Mouse (Mus musculus): ENCODE results near the gene Egln3. TPM values are rescaled to one million over a fixed set of nuclear protein-coding genes. Genes with fewer than 3 reads are reported as not detected.

Egln3 gene
- polyA plus RNA-seq, 1 experiment from 2014 or later = 7.3 TPM

GRCm38 (mm10) chr12:54227551-54227950, 23.9 kb upstream of the Egln3 start:
- no peaks in the 10 kb centered on the region for H3K9me3 ChIP-seq (ENCODE audit: control insufficient read depth, low read length)
- H3K4me1 ChIP-seq (replicated peaks; ENCODE audit: control insufficient read depth, insufficient read depth, low read length) = 0 out of 2 replicates have a peak, but pooled peaks cover 2% of the 10 kb centered on the region
- no peaks in the 10 kb centered on the region for H3K36me3 ChIP-seq (ENCODE audit: control insufficient read depth, insufficient read depth, low read length)
- no peaks in the 10 kb centered on the region for H3K27me3 ChIP-seq (ENCODE audit: control insufficient read depth, insufficient read depth, low read length)
- H3K4me2 ChIP-seq (replicated peaks; ENCODE audit: low read depth, low read length) = no peak overlapping the region
- H3K27ac ChIP-seq (ENCODE audit: low read depth, low read length) = no peak overlapping the region
- ATAC-seq (ENCODE audit: low FRiP score) (no peak), DNase-seq (ENCODE audit: low spot score) (no peak)
- no peak overlapping the region for H3K4me3 ChIP-seq (ENCODE audit: low read depth, low read length)
- no peak overlapping the region for H3K9ac ChIP-seq (ENCODE audit: low read depth, low read length)
- 70% methylated on average over 8 of the region's 8 CpGs for WGBS

GRCm38 (mm10) chr12:54226341-54226740, 22.7 kb upstream of the Egln3 start:
- Histone ChIP-seq H3K4me3 (ENCODE audit: low read depth, low read length) (no peak overlapping the region), H3K4me2 (replicated peaks; ENCODE audit: low read depth, low read length) (no peak overlapping the region), H3K9me3 (ENCODE audit: control insufficient read depth, low read length) (no peaks in the 10 kb centered on the region), H3K9ac (ENCODE audit: low read depth, low read length) (no peak overlapping the region), H3K27ac (ENCODE audit: low read depth, low read length) (no peak overlapping the region), H3K4me1 (replicated peaks; ENCODE audit: control insufficient read depth, insufficient read depth, low read length) (no peaks in the 10 kb centered on the region), H3K27me3 (ENCODE audit: control insufficient read depth, insufficient read depth, low read length) (no peaks in the 10 kb centered on the region), H3K36me3 (ENCODE audit: control insufficient read depth, insufficient read depth, low read length) (no peaks in the 10 kb centered on the region)
- no peak for DNase-seq (ENCODE audit: low spot score)
- WGBS = 25% methylated on average over 2 of the region's 2 CpGs
- no peak for ATAC-seq (ENCODE audit: low FRiP score)

- Histone ChIP-seq H3K9ac (ENCODE audit: low read depth, low read length) (no peak overlapping the region), H3K4me3 (ENCODE audit: low read depth, low read length) (no peak overlapping the region), H3K9me3 (ENCODE audit: control insufficient read depth, low read length) (no peaks in the 10 kb centered on the region), H3K4me2 (replicated peaks; ENCODE audit: low read depth, low read length) (no peak overlapping the region), H3K36me3 (ENCODE audit: control insufficient read depth, insufficient read depth, low read length) (no peaks in the 10 kb centered on the region), H3K27me3 (ENCODE audit: control insufficient read depth, insufficient read depth, low read length) (no peaks in the 10 kb centered on the region), H3K27ac (ENCODE audit: low read depth, low read length) (no peak overlapping the region), H3K4me1 (replicated peaks; ENCODE audit: control insufficient read depth, insufficient read depth, low read length) (no peaks in the 10 kb centered on the region)
- WGBS = 76% methylated on average over 4 of the region's 4 CpGs
- DNase-seq (ENCODE audit: low spot score) (no peak), ATAC-seq (ENCODE audit: low FRiP score) (no peak)
Observed at GRCm38 (mm10) chr12:54225610-54226009, 21.9 kb upstream of the Egln3 start.

GRCm38 (mm10) chr12:54225090-54225489, 21.4 kb upstream of the Egln3 start:
- no peaks in the 10 kb centered on the region for H3K36me3 ChIP-seq (ENCODE audit: control insufficient read depth, insufficient read depth, low read length)
- no peak overlapping the region for H3K4me3 ChIP-seq (ENCODE audit: low read depth, low read length)
- no peak overlapping the region for H3K9ac ChIP-seq (ENCODE audit: low read depth, low read length)
- H3K27me3 ChIP-seq (ENCODE audit: control insufficient read depth, insufficient read depth, low read length) = no peaks in the 10 kb centered on the region
- H3K9me3 ChIP-seq (ENCODE audit: control insufficient read depth, low read length) = no peaks in the 10 kb centered on the region
- H3K4me2 ChIP-seq (replicated peaks; ENCODE audit: low read depth, low read length) = no peak overlapping the region
- DNase-seq (ENCODE audit: low spot score) (no peak), ATAC-seq (ENCODE audit: low FRiP score) (no peak)
- no peak overlapping the region for H3K27ac ChIP-seq (ENCODE audit: low read depth, low read length)
- 63% methylated on average over 3 of the region's 3 CpGs for WGBS
- H3K4me1 ChIP-seq (replicated peaks; ENCODE audit: control insufficient read depth, insufficient read depth, low read length) = no peaks in the 10 kb centered on the region

GRCm38 (mm10) chr12:54222036-54222760, 18.5 kb upstream of the Egln3 start:
- no peak overlapping the region for H3K4me2 ChIP-seq (replicated peaks; ENCODE audit: low read depth, low read length)
- H3K9me3 ChIP-seq (ENCODE audit: control insufficient read depth, low read length) = no peaks in the 10 kb centered on the region
- H3K4me3 ChIP-seq (ENCODE audit: low read depth, low read length) = no peak overlapping the region
- no peaks in the 10 kb centered on the region for H3K36me3 ChIP-seq (ENCODE audit: control insufficient read depth, insufficient read depth, low read length)
- WGBS = 72% methylated on average over 12 of the region's 12 CpGs
- DNase-seq (ENCODE audit: low spot score) (no peak), ATAC-seq (ENCODE audit: low FRiP score) (no peak)
- no peak overlapping the region for H3K27ac ChIP-seq (ENCODE audit: low read depth, low read length)
- no peaks in the 10 kb centered on the region for H3K27me3 ChIP-seq (ENCODE audit: control insufficient read depth, insufficient read depth, low read length)
- no peaks in the 10 kb centered on the region for H3K4me1 ChIP-seq (replicated peaks; ENCODE audit: control insufficient read depth, insufficient read depth, low read length)
- no peak overlapping the region for H3K9ac ChIP-seq (ENCODE audit: low read depth, low read length)

- no peak for ATAC-seq (ENCODE audit: low FRiP score)
- Histone ChIP-seq H3K9ac (ENCODE audit: low read depth, low read length) (no peak overlapping the region), H3K9me3 (ENCODE audit: control insufficient read depth, low read length) (no peaks in the 10 kb centered on the region), H3K27ac (ENCODE audit: low read depth, low read length) (no peak overlapping the region), H3K4me3 (ENCODE audit: low read depth, low read length) (no peak overlapping the region), H3K4me2 (replicated peaks; ENCODE audit: low read depth, low read length) (no peak overlapping the region), H3K36me3 (ENCODE audit: control insufficient read depth, insufficient read depth, low read length) (no peaks in the 10 kb centered on the region), H3K4me1 (replicated peaks; ENCODE audit: control insufficient read depth, insufficient read depth, low read length) (no peaks in the 10 kb centered on the region), H3K27me3 (ENCODE audit: control insufficient read depth, insufficient read depth, low read length) (no peaks in the 10 kb centered on the region)
- no peak for DNase-seq (ENCODE audit: low spot score)
- whole genome bisulfite sequencing = 85% methylated on average over 5 of the region's 5 CpGs
Observed at GRCm38 (mm10) chr12:54216673-54217072, 13.0 kb upstream of the Egln3 start.

GRCm38 (mm10) chr12:54214426-54214825, 10.8 kb upstream of the Egln3 start:
- DNase-seq (ENCODE audit: low spot score) (no peak), ATAC-seq (ENCODE audit: low FRiP score) (no peak)
- no peak overlapping the region for H3K4me3 ChIP-seq (ENCODE audit: low read depth, low read length)
- H3K4me2 ChIP-seq (replicated peaks; ENCODE audit: low read depth, low read length) = no peak overlapping the region
- H3K27me3 ChIP-seq (ENCODE audit: control insufficient read depth, insufficient read depth, low read length) = no peaks in the 10 kb centered on the region
- 80% methylated on average over 6 of the region's 6 CpGs for WGBS
- H3K27ac ChIP-seq (ENCODE audit: low read depth, low read length) = no peak overlapping the region
- no peak overlapping the region for H3K9ac ChIP-seq (ENCODE audit: low read depth, low read length)
- H3K4me1 ChIP-seq (replicated peaks; ENCODE audit: control insufficient read depth, insufficient read depth, low read length) = no peaks in the 10 kb centered on the region
- H3K9me3 ChIP-seq (ENCODE audit: control insufficient read depth, low read length) = no peaks in the 10 kb centered on the region
- no peaks in the 10 kb centered on the region for H3K36me3 ChIP-seq (ENCODE audit: control insufficient read depth, insufficient read depth, low read length)

GRCm38 (mm10) chr12:54213871-54214270, 10.2 kb upstream of the Egln3 start:
- WGBS = 79% methylated on average over 4 of the region's 4 CpGs
- H3K9me3 ChIP-seq (ENCODE audit: control insufficient read depth, low read length) = no peaks in the 10 kb centered on the region
- H3K9ac ChIP-seq (ENCODE audit: low read depth, low read length) = no peak overlapping the region
- H3K4me3 ChIP-seq (ENCODE audit: low read depth, low read length) = no peak overlapping the region
- no peaks in the 10 kb centered on the region for H3K27me3 ChIP-seq (ENCODE audit: control insufficient read depth, insufficient read depth, low read length)
- H3K4me1 ChIP-seq (replicated peaks; ENCODE audit: control insufficient read depth, insufficient read depth, low read length) = no peaks in the 10 kb centered on the region
- H3K4me2 ChIP-seq (replicated peaks; ENCODE audit: low read depth, low read length) = no peak overlapping the region
- DNase-seq (ENCODE audit: low spot score) (no peak), ATAC-seq (ENCODE audit: low FRiP score) (no peak)
- no peak overlapping the region for H3K27ac ChIP-seq (ENCODE audit: low read depth, low read length)
- no peaks in the 10 kb centered on the region for H3K36me3 ChIP-seq (ENCODE audit: control insufficient read depth, insufficient read depth, low read length)

- Histone ChIP-seq H3K4me1 (replicated peaks; ENCODE audit: control insufficient read depth, insufficient read depth, low read length) (no peaks in the 10 kb centered on the region), H3K9me3 (ENCODE audit: control insufficient read depth, low read length) (no peaks in the 10 kb centered on the region), H3K4me2 (replicated peaks; ENCODE audit: low read depth, low read length) (no peak overlapping the region), H3K4me3 (ENCODE audit: low read depth, low read length) (no peak overlapping the region), H3K27me3 (ENCODE audit: control insufficient read depth, insufficient read depth, low read length) (no peaks in the 10 kb centered on the region), H3K9ac (ENCODE audit: low read depth, low read length) (no peak overlapping the region), H3K36me3 (ENCODE audit: control insufficient read depth, insufficient read depth, low read length) (no peaks in the 10 kb centered on the region), H3K27ac (ENCODE audit: low read depth, low read length) (no peak overlapping the region)
- ATAC-seq (ENCODE audit: low FRiP score) = no peak
- DNase-seq (ENCODE audit: low spot score) = no peak
- WGBS = 67% methylated on average over 5 of the region's 5 CpGs
Observed at GRCm38 (mm10) chr12:54213230-54213629, 9.6 kb upstream of the Egln3 start.
